9 mouse cellular contexts compared by ENCODE assay signal in the genomic region with DNA sequence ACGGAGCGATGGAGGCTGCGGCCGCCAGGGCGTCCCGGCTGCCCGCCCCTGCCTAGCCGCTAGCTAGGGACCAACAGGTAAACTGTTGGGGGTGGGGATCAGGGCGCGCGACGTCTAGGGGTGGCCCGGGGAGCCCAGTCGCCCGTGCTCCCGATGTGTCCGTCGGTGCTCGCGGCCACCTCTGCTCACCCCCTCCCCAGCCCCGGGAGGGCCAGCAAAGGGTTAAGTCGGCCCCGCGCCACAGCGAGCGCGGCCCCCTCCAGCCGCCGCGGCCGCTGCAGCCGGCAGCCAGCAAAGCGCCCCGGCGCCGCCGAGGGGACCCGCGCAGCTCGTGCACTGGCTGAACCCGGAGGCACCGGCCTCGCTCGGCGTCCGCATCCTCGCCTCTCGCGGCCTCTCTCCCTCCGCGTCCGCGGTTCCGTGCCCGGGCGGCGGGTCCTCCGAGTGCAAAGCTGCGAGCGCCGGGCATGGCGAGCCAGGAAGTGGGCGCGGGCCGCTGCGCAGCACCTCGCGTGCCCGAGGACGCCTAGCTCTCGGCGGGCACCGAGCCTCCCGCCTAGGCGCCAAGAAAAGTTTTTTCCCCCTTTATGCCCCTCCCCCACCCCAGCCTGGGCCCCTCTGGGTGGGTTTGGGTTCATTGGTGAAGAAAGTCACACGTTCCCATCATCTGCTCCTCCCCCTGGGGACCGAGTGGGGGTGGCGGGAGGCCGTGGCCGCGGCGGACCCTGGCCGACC. TPM values are rescaled to one million over a fixed set of nuclear protein-coding genes. Genes with fewer than 3 reads are reported as not detected.
DNase-seq lines count a peak whose midpoint lies in the region; ATAC-seq and TF ChIP-seq lines count a peak whose summit lies in the region.
"Had no signal": no experiment of that assay in that cellular context is flagged by ENCODE, and none has a peak within 500 bp of the region (broad histone marks: within the 10 kb centered on the region; RNA-seq: fewer than 3 reads in every experiment).

No protein-coding gene starts in this region.

- ATAC-seq in intestine, postnatal 0 days = peak; percentile 45
- peak; percentile 60 for ATAC-seq in liver, embryonic 12.5 days
- peak; percentile 77 for ATAC-seq in neural tube, embryonic 15.5 days (ENCODE audit: low FRiP score)

- DNase-seq in left cerebral cortex, adult 11 months (ENCODE audit: low spot score) = peak; percentile 18
- no peak for DNase-seq in left cerebral cortex, postnatal 25 days (ENCODE audit: low spot score in 2 of 2)
- DNase-seq in cerebellum, postnatal 36 days = peak; percentile 56 to 67
- peak; percentile 42 to 55 for DNase-seq in gastrocnemius, postnatal 4 days (ENCODE audit: low spot score in 2 of 2)
- DNase-seq in thymus, postnatal 25 days = peak; percentile 66

- peak overlapping the region; percentile 98 for H3K4me2 ChIP-seq in intestine, postnatal 0 days (replicated peaks; ENCODE audit: low read depth)
- H3K4me2 ChIP-seq in liver, embryonic 12.5 days = peak overlapping the region; percentile 76
- peak overlapping the region; percentile 93 for H3K4me2 ChIP-seq in neural tube, embryonic 15.5 days

- H3K27ac ChIP-seq in intestine, postnatal 0 days (ENCODE audit: low read depth, low read length) = peak overlapping the region; percentile 70
- H3K27ac ChIP-seq in liver, embryonic 12.5 days = peak overlapping the region; percentile 72
- H3K27ac ChIP-seq in neural tube, embryonic 15.5 days (replicated peaks) = peak overlapping the region; percentile 95

- intact Hi-C loops in left cerebral cortex, postnatal 25 days (cut with DNase I) = loop anchor here (2.0 to 5.0 kb wide), 4 partner anchors 23 to 429 kb away; partner anchors contain the start of genes Selenot and Siah2

- H3K36me3 ChIP-seq in intestine, postnatal 0 days (ENCODE audit: control insufficient read depth, insufficient read depth) = no peaks in the 10 kb centered on the region
- H3K36me3 ChIP-seq in liver, embryonic 12.5 days = no peaks in the 10 kb centered on the region
- no peaks in the 10 kb centered on the region for H3K36me3 ChIP-seq in neural tube, embryonic 15.5 days
- H3K36me3 ChIP-seq: G1E had no signal

- H3K9me3 ChIP-seq in intestine, postnatal 0 days (ENCODE audit: control insufficient read depth) = no peaks in the 10 kb centered on the region
- H3K9me3 ChIP-seq in liver, embryonic 12.5 days (replicated peaks) = no peaks in the 10 kb centered on the region
- no peaks in the 10 kb centered on the region for H3K9me3 ChIP-seq in neural tube, embryonic 15.5 days (replicated peaks)

- under 1% methylated on average over 64 of the region's 83 CpGs for WGBS in intestine, postnatal 0 days
- 2% methylated on average over 82 of the region's 83 CpGs for WGBS in liver, embryonic 12.5 days (ENCODE audit: insufficient replicate concordance)
- WGBS in neural tube, embryonic 15.5 days = under 1% methylated on average over 50 of the region's 83 CpGs

- TF ChIP-seq CTCF in intestine, postnatal 0 days (IDR thresholded peaks at IDR 0.05; ENCODE audit: low read depth) = no peak

- H3K4me1 ChIP-seq in intestine, postnatal 0 days (replicated peaks; ENCODE audit: control insufficient read depth, insufficient read depth, low read length) = no peaks in the 10 kb centered on the region; the same call in 1 of the 2 replicates
- peaks cover 22% of the 10 kb centered on the region for H3K4me1 ChIP-seq in liver, embryonic 12.5 days
- peaks cover 15% of the 10 kb centered on the region for H3K4me1 ChIP-seq in neural tube, embryonic 15.5 days

- H3K9ac ChIP-seq in intestine, postnatal 0 days (ENCODE audit: low read depth, low read length) = peak overlapping the region; percentile 48
- peak overlapping the region; percentile 47 for H3K9ac ChIP-seq in liver, embryonic 12.5 days
- H3K9ac ChIP-seq in neural tube, embryonic 15.5 days (replicated peaks) = peak overlapping the region; percentile 74

- peaks cover 43% of the 10 kb centered on the region for H3K27me3 ChIP-seq in intestine, postnatal 0 days (replicated peaks; ENCODE audit: control insufficient read depth, insufficient read depth, low read length)
- H3K27me3 ChIP-seq in liver, embryonic 12.5 days (replicated peaks) = peaks cover 76% of the 10 kb centered on the region
- H3K27me3 ChIP-seq in neural tube, embryonic 15.5 days (replicated peaks) = no peaks in the 10 kb centered on the region

- H3K4me3 ChIP-seq in intestine, postnatal 0 days (ENCODE audit: low read depth, low read length) = peak overlapping the region; percentile 71
- peak overlapping the region; percentile 63 for H3K4me3 ChIP-seq in liver, embryonic 12.5 days
- peak overlapping the region; percentile 88 for H3K4me3 ChIP-seq in neural tube, embryonic 15.5 days (replicated peaks)

RNA-seq across cellular contexts. Expression of gene Med12l, which starts 0.5 kb away (rescaled TPM):
- 10 to 100 TPM; 37.4 to 44.7 TPM for total RNA-seq in left cerebral cortex, postnatal 25 days (2021)
- total RNA-seq in gastrocnemius, postnatal 4 days (2021) = 1 to 10 TPM; 6.4 to 6.9 TPM
- polyA plus RNA-seq in intestine, postnatal 0 days (2015; fragmentation: Nextera tagmentation; extraction: Ambion mirVana) = 0.42 TPM in 2 replicates
- polyA plus RNA-seq in liver, embryonic 12.5 days (2016; fragmentation: Nextera tagmentation; extraction: Ambion mirVana) = 1.9 and 2.1 TPM in 2 replicates
- 4.6 and 4.8 TPM in 2 replicates for polyA plus RNA-seq in neural tube, embryonic 15.5 days (2015; fragmentation: Nextera tagmentation; extraction: Ambion mirVana)
- polyA plus RNA-seq: G1E had no signal

Comparison
In these comparisons a context has a peak if more than half of its experiments do, and no peak if none do; other contexts are left out.
1. DNase-seq: peak in left cerebral cortex, adult 11 months (single experiment), cerebellum, postnatal 36 days (2 of 2), gastrocnemius, postnatal 4 days (2 of 2) and thymus, postnatal 25 days (single experiment); none in left cerebral cortex, postnatal 25 days (0 of 2).
2. Peak in every context shown above with its lines, with median percentiles within 50 percentile points of each other: ATAC-seq, H3K27ac ChIP-seq, H3K4me2 ChIP-seq, H3K4me3 ChIP-seq and H3K9ac ChIP-seq.